Mouse (Mus musculus) thymus, postnatal 36 days (tissue): ENCODE data around the gene Naa38.

Source experiments
- DNase-seq, 2 experiments: peaks; one replicate each; pipeline ENCODE4 v3.0.0; 2022; ENCODE audit warnings: mixed read lengths in 2 of 2

Naa38 gene

DNA sequence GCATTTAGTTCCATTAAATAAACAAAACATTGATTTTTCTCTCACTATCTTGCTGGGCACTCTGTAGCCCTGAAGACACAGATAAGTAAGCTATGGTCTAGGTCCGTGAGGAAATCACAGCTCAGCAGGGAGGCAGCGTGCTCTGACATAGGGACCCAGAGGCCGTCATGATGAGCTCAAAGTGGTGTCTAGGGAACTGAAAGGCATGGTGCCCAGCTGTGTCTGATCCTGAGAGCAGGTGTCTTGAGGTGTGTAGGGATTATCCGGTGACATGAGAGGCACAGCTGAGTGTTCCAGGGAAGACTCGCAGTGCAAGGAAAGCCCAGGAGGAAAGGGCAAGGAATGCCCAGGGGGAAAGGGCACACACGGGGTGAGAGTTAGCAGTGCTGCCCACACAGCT, 37.9 kb downstream of the Naa38 start:
- DNase-seq: no peak

DNA sequence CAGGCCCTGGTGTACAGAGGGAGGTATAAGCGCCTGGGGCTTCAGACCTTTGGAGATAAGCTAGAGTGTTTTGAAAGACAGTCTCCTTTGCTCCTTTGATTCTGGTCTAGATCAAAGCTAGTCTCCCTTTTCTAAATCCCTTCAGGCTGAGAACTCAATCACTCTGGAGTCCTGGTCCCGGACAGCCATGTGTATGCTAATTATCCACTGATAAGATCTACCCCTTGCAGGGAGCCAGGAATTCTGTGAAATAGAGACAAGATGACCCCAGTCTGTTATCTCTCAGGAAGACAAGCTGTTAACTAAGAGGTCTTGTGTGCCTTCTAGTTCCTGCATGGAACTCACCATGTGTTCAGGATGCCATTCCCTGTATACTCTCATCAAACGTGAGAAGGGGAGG, 42.0 kb downstream of the Naa38 start:
- no peak for DNase-seq

GRCm38 (mm10) chr11:69443328-69443727, 48.0 kb downstream of the Naa38 start:
- DNase-seq: no peak
